Mouse (Mus musculus): ENCODE results near the gene Ulk1. TPM values are rescaled to one million over a fixed set of nuclear protein-coding genes. Genes with fewer than 3 reads are reported as not detected.

Ulk1 gene
- total and polyA plus RNA-seq, 2 experiments: 29.0 to 44.4 TPM

DNA sequence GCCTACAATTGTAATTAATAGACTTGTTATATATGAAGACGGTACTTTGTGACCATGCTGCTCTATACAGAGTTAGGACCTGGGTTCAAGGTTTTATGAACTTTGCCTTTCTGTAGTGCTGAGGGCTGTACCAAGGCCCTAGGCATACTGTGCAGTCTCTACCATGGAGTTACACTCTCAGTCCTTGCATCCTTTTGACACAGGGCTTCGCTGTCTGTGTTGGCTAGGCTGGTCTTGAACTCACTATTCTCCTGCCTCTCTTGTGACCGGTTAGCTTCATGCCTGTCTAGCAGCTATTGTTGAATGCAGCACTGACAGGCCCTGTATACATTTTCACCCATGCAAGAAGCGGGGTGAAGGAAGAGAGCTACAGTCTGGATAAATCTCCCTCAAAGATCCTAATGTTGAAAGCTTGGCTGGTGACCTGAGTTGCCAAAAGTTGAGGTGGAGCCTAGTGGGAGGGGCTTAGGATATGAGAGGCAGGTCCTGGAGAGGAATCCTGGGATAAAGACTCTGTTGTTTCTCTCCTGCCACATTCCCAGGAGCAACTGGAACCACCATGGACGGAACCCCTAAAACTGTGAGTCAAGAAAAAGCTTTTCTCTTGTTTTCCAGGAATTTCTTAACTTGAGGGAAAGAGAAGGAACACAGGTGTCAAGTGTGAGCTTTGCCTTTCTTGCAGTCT is 21.3 kb upstream of the Ulk1 start:
- TF ChIP-seq POLR2A (IDR thresholded peaks at IDR 0.05; ENCODE audit: extremely low read depth, insufficient read depth, low read length): no peak
- TF ChIP-seq CTCF (IDR thresholded peaks at IDR 0.05; ENCODE audit: low read depth, low read length): no peak
- Histone ChIP-seq H3K4me3 (ENCODE audit: insufficient read depth, low read depth, low read length) (no peak overlapping the region), H3K27me3 (ENCODE audit: control insufficient read depth, insufficient read depth, low read length) (no peaks in the 10 kb centered on the region), H3K9ac (ENCODE audit: low read depth, low read length) (no peak overlapping the region), H3K36me3 (ENCODE audit: control insufficient read depth, insufficient read depth, low read length) (peaks cover 12% of the 10 kb centered on the region), H3K4me1 (ENCODE audit: control insufficient read depth, insufficient read depth, low read length) (no peaks in the 10 kb centered on the region), H3K79me2 (ENCODE audit: control insufficient read depth, insufficient read depth, low read length) (no peaks in the 10 kb centered on the region), H3K27ac (replicated peaks; ENCODE audit: insufficient read depth, low read depth, low read length) (no peak overlapping the region)
- 93% methylated on average over 5 of the region's 5 CpGs for WGBS
- DNase-seq (ENCODE audit: extremely low read depth, low read depth, low spot score): no peak

DNA sequence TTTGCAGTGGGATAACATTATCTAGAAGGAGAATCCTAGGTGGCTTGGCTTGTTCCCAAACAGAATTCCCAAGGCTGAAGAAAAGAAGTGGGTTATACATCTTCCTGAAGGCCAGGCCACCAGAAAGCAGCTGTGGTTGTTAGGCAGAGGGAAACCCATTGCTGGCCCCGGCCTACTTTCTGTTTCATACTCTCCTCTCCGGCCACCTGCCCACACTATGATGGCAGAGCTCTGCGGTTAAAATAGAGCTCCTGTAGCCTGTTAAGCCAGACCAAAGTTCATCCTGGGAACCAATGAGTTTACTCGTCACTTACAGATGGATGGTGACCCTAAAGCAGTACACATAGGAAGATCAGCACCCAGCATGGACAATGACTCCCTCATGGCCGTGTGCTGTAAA is 17.7 kb upstream of the Ulk1 start:
- H3K4me3 ChIP-seq (ENCODE audit: insufficient read depth, low read depth, low read length): no peak overlapping the region
- H3K36me3 ChIP-seq (ENCODE audit: control insufficient read depth, insufficient read depth, low read length): peaks cover 7% of the 10 kb centered on the region
- TF ChIP-seq POLR2A (IDR thresholded peaks at IDR 0.05; ENCODE audit: extremely low read depth, insufficient read depth, low read length): no peak
- TF ChIP-seq CTCF (IDR thresholded peaks at IDR 0.05; ENCODE audit: low read depth, low read length): no peak
- no peak for DNase-seq (ENCODE audit: extremely low read depth, low read depth, low spot score)
- H3K27me3 ChIP-seq (ENCODE audit: control insufficient read depth, insufficient read depth, low read length): no peaks in the 10 kb centered on the region
- H3K9ac ChIP-seq (ENCODE audit: low read depth, low read length): no peak overlapping the region
- no peaks in the 10 kb centered on the region for H3K4me1 ChIP-seq (ENCODE audit: control insufficient read depth, insufficient read depth, low read length)
- WGBS: 84% methylated on average over 5 of the region's 5 CpGs
- no peak overlapping the region for H3K27ac ChIP-seq (replicated peaks; ENCODE audit: insufficient read depth, low read depth, low read length)
- no peaks in the 10 kb centered on the region for H3K79me2 ChIP-seq (ENCODE audit: control insufficient read depth, insufficient read depth, low read length)

DNA sequence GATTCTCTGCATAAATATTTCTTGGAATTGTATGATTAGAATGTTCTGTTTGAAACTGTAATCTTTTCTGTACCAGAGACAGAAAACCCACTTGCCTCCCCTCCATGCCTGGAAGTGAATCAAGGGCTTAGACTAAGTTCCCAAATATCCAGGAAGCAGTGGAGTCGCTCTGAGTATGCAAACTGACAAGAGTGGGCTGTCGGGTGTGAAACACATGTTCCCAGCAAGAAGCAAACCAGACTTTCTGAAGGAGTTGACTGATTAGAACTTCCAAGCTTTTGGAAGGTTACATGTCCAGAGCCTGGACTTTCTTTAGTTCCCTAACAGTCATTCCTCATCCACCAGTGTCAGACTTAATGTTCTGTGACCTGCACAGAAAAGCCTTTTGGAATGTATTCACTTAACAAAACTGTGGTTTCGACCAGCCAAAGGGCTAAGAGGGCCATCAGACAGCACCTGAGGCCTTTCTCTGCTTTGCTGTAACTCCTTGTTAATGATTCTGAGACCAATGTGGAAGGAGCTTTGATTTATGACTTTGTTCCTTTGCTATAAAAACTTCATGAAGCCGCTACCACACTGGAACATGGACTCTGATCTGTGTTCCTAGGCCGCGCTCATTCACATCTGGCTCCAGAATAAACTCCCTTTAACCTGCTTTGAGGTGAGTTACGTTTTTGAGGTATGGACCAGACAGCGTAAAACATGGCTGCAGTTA is 17.0 kb upstream of the Ulk1 start:
- H3K27ac ChIP-seq (replicated peaks; ENCODE audit: insufficient read depth, low read depth, low read length): no peak overlapping the region
- H3K79me2 ChIP-seq (ENCODE audit: control insufficient read depth, insufficient read depth, low read length): no peaks in the 10 kb centered on the region
- H3K4me1 ChIP-seq (ENCODE audit: control insufficient read depth, insufficient read depth, low read length): no peaks in the 10 kb centered on the region
- no peak overlapping the region for H3K9ac ChIP-seq (ENCODE audit: low read depth, low read length)
- WGBS: 84% methylated on average over 8 of the region's 8 CpGs
- TF ChIP-seq POLR2A (IDR thresholded peaks at IDR 0.05; ENCODE audit: extremely low read depth, insufficient read depth, low read length) (no peak), CTCF (IDR thresholded peaks at IDR 0.05; ENCODE audit: low read depth, low read length) (no peak)
- H3K36me3 ChIP-seq (ENCODE audit: control insufficient read depth, insufficient read depth, low read length): peaks cover 7% of the 10 kb centered on the region
- H3K27me3 ChIP-seq (ENCODE audit: control insufficient read depth, insufficient read depth, low read length): no peaks in the 10 kb centered on the region
- no peak overlapping the region for H3K4me3 ChIP-seq (ENCODE audit: insufficient read depth, low read depth, low read length)
- peak; percentile 17 for DNase-seq (ENCODE audit: extremely low read depth, low read depth, low spot score)

DNA sequence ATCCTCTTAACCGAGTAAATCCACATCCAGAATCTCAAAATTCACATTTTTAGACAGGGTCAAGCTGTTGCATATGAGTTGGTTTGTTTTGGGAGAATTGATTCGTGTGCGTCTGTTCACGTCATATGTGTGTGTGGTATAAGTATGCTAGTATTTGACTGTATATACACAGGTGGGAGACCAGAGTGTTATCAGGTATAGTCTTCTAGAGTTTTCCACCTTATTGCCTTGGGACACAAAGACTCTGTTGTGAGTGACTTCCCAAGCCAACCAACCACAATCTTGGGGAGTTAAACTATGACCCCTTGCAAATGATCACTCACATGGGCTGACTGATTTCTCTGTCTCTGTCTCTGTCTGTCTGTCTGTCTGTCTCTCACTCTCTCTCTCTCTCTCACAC is 14.5 kb upstream of the Ulk1 start:
- H3K4me1 ChIP-seq (ENCODE audit: control insufficient read depth, insufficient read depth, low read length): no peaks in the 10 kb centered on the region
- WGBS: 88% methylated on average over 4 of the region's 4 CpGs
- DNase-seq (ENCODE audit: extremely low read depth, low read depth, low spot score): no peak
- H3K4me3 ChIP-seq (ENCODE audit: insufficient read depth, low read depth, low read length): no peak overlapping the region
- no peaks in the 10 kb centered on the region for H3K27me3 ChIP-seq (ENCODE audit: control insufficient read depth, insufficient read depth, low read length)
- no peaks in the 10 kb centered on the region for H3K79me2 ChIP-seq (ENCODE audit: control insufficient read depth, insufficient read depth, low read length)
- H3K27ac ChIP-seq (replicated peaks; ENCODE audit: insufficient read depth, low read depth, low read length): no peak overlapping the region
- H3K36me3 ChIP-seq (ENCODE audit: control insufficient read depth, insufficient read depth, low read length): peaks cover 7% of the 10 kb centered on the region
- TF ChIP-seq POLR2A (IDR thresholded peaks at IDR 0.05; ENCODE audit: extremely low read depth, insufficient read depth, low read length) (no peak), CTCF (IDR thresholded peaks at IDR 0.05; ENCODE audit: low read depth, low read length) (no peak)
- no peak overlapping the region for H3K9ac ChIP-seq (ENCODE audit: low read depth, low read length)

DNA sequence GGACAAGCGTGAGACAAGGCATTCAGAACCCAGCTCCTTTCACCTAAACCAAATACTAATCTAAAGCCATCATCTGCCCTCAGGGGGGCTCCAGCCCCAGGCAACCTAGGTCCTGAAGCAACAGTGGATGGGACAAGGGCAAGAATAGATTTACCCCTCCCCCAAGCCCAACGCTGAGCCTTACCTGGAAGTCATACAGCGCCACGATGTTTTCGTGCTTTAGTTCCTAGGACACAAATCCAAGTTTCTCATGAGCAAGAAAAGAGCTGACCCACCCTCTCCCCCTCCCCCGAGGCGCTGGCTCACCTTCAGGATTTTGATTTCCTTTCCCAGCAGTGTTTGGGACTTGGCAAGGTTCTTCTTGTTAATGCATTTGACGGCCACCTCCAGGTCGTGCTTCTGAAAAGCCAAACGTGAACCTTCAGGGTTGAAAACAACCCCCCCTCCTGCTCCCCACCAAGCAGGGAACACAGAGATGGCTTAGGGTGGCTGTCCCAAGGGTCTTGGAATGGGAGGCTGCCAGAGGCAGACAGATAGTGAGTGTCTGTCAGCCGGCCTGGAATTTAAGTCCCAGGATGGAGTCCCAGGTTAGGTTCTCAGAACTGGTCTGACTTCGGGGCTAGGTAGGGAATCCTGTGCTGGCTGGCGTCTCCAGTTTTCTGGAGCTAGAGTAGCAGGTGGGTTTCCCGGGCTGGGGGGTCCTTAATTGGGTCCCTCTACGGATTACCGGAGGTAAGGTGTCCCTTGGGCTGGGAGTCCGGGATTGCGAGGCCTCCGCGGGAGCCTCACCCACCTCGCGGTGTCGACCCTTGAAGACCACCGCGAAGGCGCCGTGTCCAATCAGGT is 853 bp downstream of the Ulk1 start:
- H3K4me3 ChIP-seq (ENCODE audit: insufficient read depth, low read depth, low read length): peak overlapping the region; percentile 80
- peak overlapping the region; percentile 92 for H3K27ac ChIP-seq (replicated peaks; ENCODE audit: insufficient read depth, low read depth, low read length)
- H3K27me3 ChIP-seq (ENCODE audit: control insufficient read depth, insufficient read depth, low read length): no peaks in the 10 kb centered on the region
- peak overlapping the region; percentile 99 for H3K9ac ChIP-seq (ENCODE audit: low read depth, low read length)
- peaks cover 4% of the 10 kb centered on the region; the same call in 1 of the 2 replicates for H3K36me3 ChIP-seq (ENCODE audit: control insufficient read depth, insufficient read depth, low read length)
- under 1% methylated on average over 27 of the region's 27 CpGs for WGBS
- TF ChIP-seq POLR2A (IDR thresholded peaks at IDR 0.05; ENCODE audit: extremely low read depth, insufficient read depth, low read length): no peak
- TF ChIP-seq CTCF (IDR thresholded peaks at IDR 0.05; ENCODE audit: low read depth, low read length): no peak
- H3K79me2 ChIP-seq (ENCODE audit: control insufficient read depth, insufficient read depth, low read length): peaks cover 28% of the 10 kb centered on the region; the same call in 1 of the 2 replicates
- peak; percentile 67 for DNase-seq (ENCODE audit: extremely low read depth, low read depth, low spot score)
- H3K4me1 ChIP-seq (ENCODE audit: control insufficient read depth, insufficient read depth, low read length): peaks cover 21% of the 10 kb centered on the region
